Mouse (Mus musculus) cerebellum, adult 11 months (tissue): ENCODE results near the gene Tead2.
"Not testable (repeated sequence)": the region's sequence is repeated elsewhere in the genome, so short reads cannot be mapped to it uniquely, and the experiment has no call there.

Source experiments
- DNase-seq: peaks from one replicate; pipeline ENCODE4 v3.0.0; 2022

Tead2 gene

GRCm38 (mm10) chr7:45229459-45230203 lies 14.1 kb downstream of the Tead2 start:
- DNase-seq, result no peak

DNA sequence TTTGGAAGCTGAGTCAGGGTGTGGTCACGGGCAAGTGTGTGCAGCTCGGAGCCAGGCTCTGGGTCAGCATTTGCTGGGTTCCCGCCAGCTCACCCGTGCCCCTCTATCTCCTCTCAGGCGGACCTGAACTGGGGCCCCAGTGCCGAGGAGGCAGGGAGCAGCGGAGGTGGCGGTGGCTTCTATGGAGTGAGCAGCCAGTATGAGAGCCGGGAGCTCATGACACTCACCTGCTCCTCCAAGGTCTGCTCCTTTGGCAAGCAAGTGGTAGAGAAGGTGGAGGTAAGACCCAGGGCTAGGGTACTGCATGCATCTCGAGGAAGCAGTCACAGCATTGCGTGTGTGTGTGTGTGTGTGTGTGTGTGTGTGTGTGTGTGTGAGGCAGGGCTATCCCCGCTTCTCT lies 15.6 kb downstream of the Tead2 start:
- no peak for DNase-seq

DNA sequence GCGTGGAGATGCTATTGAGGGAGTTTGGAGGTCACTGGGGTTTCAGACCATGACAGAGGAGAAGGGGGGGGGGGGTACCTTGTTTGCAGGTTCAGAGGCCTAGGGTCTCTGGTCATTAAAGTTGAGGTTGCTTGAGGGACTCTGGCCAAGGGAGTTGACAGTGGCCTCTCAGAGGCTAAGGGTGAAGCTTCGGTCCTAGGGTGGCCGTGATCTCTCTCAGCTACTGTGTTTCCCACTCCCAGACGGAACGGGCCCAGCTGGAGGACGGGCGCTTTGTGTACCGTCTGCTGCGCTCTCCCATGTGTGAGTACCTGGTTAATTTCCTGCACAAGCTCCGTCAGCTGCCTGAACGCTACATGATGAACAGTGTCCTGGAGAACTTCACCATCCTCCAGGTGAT lies 16.4 kb downstream of the Tead2 start:
- DNase-seq, result no peak

- no peak for DNase-seq
Measured at GRCm38 (mm10) chr7:45232716-45233465, 17.3 kb downstream of the Tead2 start.

DNA sequence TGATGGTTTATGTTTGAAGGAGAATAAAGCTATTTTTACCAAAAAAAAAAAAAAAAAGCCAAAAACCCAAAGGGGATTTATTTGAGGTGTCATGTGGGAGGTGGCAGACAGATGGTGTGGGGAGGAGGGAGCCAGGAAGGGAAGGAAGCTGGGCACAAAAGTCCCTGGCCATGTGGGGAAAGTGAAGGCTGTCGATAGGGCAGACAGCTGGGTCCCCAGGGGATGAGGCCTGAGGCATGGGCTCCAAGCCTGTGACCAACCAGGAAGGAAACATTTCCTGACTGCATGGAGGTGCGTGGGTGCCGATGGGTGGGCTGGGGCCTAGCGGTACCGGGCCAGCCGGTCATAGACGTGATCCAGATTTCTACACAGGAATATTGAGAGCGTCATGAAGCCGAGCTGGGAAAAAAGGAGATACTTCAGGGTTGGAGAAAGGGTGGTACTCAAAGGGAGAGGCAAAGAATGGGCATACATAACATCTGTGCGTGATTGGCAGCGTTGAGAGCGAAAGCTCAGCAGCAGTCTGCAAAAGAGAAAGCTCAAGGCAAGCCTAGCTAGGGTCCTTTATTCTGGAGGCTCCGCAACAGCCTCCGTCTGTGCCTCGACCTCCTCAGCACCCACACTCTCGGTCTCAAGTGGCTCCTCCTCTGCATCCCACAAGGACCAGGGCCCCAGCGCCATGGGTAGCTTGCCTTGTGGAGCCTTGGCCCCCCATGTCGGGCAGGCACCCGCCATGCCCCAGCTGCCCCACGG lies 18.2 kb downstream of the Tead2 start:
- DNase-seq, result peak; percentile 18

GRCm38 (mm10) chr7:45234333-45234841 lies 18.8 kb downstream of the Tead2 start:
- DNase-seq, result no peak

DNA sequence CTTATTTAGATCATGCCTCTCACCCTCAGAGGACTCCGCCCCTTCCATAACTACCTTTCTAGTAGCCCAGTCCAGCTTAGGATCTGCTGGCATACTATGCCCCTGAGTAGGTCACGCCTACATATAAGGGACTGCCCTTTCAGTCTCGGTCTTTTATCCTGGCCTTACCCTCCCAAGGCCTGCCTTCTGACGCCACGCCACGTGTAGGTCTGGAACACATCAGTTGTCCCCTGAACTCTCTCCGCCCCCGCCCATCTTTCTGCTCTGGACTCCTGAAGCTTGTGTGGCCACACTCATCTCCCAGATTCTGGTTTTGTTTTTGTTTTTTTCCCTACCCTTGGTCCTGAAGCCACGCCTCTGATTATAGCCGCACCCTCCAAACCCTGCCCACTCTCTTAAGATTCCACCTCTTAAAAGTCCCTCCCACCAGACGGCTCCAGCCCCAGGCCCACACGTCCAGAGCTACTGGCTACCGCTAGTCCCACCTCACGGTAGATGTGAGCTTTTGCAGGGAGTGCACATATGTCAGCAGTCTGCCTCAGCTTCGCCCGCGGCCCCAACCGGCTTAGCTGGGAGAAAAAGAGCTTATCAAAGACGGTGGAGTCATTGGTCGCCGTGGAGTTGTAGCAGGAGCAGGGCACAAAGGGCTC lies 19.5 kb downstream of the Tead2 start:
- DNase-seq, result no peak

- DNase-seq, result no peak
Measured at GRCm38 (mm10) chr7:45235656-45236180, 20.2 kb downstream of the Tead2 start.

DNA sequence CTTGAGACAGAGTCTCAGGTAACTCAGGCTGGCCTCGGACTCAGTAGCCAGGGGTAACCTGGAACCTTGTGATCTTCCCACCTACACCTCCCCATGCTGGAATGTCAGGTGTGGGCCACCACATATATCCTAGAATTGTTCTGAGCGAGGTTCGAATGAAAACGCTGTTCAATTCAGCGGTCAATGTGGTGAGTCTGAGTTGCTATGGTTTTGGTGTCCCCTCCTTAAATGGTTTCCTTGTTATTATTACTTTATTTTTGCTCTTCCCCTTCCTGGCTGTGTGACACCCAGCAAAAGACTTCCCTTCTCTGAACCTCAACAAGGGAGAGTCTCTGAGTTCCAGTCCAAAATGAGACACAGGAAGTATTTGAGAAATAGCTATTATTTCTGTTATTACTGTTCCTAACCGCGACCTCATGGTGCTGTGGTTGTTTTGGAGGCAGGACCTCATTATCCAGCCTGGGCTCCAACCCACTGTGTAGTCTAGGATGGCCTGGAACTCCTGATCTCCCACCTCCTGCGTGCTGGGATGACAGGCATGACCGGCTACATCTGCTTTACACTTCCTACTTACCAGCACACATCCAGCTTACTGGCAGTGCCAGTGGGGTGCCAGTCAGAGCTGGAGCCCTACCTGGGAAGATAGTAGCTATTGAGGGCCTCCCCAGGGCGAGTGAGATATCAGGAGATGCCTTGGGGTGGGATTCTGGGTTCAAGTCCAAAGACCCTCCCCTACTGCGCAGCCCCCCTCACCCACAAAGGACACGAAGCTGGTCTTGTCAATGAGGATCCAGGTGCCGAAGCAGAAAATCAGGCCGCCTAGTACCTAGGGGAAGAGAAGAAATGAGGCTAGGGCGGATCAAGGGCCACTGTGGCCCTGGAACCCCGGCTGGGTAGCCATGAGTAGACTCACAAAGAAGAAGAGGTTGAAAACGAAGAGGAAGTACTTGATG lies 22.5 kb downstream of the Tead2 start:
- DNase-seq, result no peak

- DNase-seq, result no peak
Measured at GRCm38 (mm10) chr7:45238723-45239496, 23.4 kb downstream of the Tead2 start, which contains the start of gene Cd37. TSS of gene Cd37 (minus strand) at chr7:45239115.

DNA sequence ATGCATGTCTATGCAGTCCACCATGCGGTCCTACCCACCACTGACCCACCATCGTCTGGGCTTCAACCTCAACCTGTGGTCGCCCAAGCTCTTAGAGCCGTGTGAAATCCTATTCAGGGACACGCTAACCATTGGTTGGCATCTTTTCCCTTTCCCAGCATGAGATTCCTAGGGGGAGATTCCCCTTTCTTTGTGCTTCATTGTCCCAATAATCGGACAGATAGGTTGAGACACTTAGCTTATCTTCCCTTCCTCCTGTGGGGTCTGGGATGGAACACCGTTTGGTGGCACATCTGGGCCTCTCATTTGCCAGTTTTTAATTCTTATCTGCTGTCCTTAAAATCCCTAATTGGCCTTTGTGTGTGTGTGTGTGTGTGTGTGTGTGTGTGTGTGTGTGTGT lies 24.6 kb downstream of the Tead2 start:
- DNase-seq, result no peak

DNA sequence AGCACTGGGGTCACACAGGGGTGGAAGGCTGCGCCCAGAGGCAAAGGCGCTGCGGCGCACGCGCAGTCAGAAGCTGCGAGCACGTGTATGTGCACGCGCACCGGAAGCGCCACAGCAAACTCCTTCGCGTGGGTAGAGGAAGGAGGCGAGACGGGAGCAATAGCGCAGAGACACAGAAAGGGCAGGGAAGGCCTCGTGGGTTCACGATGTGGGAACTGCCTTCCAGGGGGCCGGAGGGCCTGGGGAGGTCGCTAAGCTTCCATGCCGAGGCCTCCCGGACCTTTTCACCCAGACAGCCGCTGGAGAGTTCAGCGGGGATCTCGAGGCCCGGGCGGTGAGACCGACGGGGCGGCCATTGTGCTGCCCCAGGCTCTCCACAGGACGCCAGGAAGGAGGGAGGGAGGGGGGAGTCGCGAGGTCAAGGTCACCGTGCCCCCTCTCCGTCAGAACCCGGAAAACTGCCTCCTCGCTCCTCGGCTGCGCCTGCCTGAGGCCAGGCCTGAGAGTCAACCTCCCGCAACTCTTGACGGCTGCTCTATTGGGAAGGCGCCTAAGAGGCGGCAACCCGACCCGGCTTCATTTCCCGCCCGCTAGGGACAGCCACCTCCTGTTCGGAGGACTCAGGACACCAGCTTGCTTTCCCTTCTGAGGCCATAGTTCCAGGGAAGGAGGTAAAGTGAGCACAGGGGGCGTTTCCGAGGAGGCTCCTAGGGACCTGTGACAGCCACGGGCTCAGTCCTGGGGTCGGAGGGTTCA lies 25.3 kb downstream of the Tead2 start, which contains the start of gene Slc6a16:
Slc6a16 (plus strand) TSS at position 453 of the 756 bp plus-strand sequence.
- no peak for DNase-seq

DNA sequence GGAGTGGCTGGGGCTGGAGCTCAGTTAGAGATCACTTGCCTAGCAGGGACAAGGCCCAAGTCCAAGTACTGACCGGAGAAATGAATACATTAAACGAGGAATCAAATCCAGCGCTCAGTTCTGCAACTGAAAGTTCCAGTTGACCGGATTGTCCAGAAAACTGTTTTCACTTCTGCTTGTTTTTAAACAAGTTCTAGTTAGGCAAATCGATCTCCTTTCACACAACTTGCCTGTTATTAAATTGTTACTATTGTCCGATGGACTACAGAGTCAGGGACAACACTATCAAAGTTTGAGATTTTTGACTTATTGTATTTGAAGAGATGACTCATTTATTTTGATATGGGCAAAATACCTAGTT lies 25.8 kb downstream of the Tead2 start:
- DNase-seq, result no peak

DNA sequence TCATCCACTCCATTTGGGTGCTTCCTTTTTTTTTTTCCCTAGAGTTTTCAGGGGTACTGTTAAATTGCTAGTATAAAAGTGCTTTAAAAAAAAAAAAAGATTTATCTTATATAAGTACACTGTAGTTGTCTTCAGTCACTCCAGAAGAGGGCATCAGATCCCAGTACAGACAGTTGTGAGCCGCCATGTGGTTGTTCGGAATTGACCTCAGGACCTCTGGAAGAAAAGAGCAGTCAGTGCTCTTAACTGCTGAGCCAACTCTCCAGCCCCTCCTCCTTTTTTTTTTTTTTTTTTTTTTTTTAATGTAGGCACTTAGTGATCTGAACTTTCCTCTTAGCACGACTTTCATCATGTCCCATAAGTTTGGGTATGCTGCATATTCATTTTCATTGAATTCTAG lies 32.1 kb downstream of the Tead2 start:
- no peak for DNase-seq

GRCm38 (mm10) chr7:45253806-45254205 lies 38.3 kb downstream of the Tead2 start:
- no peak for DNase-seq

DNA sequence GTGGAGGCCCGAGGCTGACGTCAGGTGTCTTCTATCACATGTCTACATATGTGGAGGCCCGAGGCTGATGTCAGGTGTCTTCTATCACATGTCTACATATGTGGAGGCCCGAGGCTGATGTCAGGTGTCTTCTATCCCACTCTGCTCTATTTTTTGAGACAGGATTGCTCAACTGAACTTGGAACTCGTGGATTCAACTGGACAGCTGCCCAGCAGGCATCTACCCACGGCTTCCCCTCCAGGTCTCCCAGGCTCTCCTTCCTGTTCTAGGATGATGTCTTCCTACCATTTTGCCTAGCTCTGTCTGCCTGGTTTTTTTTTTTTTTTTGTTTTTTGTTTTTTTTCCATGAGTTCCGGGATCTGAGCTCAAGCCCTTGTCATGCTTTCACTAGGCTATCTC lies 40.3 kb downstream of the Tead2 start:
- not testable (repeated sequence) for DNase-seq

DNA sequence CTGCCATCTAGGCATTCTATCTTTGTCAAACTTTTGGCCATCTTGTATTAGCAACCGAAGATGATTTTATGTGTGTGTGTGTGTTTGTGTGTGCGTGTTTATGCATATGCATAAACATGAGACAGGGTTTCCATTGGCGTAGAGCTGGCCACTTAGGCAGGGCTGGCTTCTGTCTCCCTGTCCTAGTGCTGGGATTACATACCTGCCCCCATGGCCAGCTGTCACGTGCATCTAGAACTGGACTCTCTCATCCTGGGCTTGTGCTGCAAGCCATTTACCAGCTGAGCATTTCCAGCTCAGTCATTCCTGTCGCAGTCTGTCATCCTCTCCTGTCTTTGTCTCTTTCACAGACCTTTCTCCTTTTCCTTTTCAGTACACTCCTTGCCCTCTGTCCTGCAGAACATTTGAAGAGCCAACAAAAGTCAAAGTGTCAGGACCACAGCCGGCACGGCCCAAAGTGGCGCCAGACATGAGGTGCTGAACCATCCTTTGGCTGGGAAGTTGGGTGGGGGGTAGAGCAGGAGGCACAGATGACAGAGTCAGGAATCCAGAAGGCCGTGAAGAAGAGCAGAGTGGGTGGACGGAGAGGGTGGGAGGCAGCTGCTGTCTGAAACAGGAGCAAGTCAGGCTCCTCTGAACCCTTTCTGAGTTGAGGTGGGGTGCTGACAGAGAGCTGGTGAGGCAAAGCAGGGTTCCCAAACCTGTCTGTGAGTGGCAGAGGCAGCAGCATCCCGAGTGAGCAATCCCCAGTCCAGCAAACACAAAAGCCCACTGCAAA lies 41.7 kb downstream of the Tead2 start:
- no peak for DNase-seq

DNA sequence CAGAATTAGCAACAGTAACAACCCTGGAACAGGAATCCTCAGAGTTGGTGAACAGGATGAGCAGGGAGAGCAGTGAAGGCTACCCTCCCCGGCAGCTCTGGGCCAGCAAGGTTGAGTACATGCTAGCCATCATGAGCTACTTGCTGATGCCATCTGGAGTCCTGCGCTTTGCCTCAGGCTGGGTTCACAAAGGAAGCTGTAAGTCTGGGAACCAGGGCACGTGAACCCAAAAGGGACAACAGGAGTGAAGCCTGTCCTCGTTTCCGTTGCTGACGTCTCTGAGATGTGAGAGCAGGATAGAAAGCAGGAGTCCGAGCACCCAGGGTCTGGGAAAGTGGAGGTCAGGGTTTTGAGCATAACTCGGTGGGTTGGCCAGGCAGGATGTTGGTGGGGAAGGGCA lies 43.7 kb downstream of the Tead2 start:
- no peak for DNase-seq

GRCm38 (mm10) chr7:45262266-45262665 lies 46.7 kb downstream of the Tead2 start:
- no peak for DNase-seq
